Mouse (Mus musculus): ENCODE results near the gene Gp1bb.

Gp1bb gene

DNA sequence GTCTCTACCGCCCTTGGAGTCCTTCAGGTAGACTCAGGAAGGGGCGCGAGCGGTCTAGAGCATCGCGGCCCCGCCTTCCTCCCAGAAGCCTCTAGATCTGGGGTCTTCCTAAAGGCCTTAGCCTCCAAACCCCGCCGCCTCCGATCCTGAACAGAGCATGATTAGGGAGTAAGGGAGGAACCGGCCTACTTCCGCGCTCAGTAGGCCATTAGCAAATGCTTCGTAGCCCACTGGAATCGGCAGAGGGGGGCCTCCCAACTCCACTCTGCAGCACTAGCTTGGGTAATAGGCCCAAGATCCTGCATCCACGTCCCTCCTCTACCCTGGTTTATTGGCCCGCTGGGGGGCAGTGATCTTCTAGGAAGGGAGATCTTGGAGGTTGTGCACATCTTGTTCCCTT lies at the start of gene Gp1bb:
Gene Gp1bb (minus strand): TSS at position 385 of the 400 bp plus-strand sequence.
- no peak for DNase-seq (ENCODE audit: low read depth, low spot score)

GRCm38 (mm10) chr16:18669914-18670313 lies 47.7 kb upstream of the Gp1bb start:
- no peak for DNase-seq (ENCODE audit: low read depth, low spot score)

GRCm38 (mm10) chr16:18658597-18658996 lies 36.4 kb upstream of the Gp1bb start:
- DNase-seq (ENCODE audit: low read depth, low spot score) = no peak

DNA sequence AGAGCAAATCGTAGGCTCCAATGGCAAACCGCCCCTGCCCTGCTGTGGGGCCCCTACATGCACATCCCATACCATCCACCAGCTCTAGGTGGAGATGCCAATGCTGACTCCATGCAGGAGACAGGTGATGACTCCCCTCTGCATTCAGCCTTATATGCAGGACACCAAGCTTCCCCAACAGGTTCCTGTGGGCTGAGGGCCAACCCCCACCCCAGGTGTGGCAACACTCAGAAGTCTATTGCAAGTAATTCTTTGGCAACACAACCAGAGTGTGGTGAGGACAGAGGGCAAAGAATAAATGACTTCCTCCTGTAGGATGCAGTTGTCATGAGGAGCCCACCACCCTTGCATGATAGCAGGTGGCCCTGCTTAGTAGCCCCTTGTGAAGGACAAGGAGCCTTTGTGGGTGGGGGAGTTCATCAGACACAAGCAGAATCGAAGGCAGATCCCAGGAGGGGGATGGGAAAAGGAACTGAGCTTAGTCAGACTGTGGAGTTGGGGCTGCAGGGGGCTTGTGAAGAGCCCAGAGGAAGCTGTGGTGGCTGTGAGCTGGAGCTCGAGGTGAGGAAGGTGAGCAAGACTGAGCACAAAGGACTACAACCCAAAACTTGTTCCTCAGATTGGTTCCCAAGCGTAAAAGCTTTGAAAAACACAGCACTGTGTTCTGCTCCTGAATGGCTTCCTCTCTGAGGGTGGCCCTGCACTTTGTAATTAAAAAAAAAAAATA lies 33.3 kb upstream of the Gp1bb start:
- no peak for DNase-seq (ENCODE audit: low read depth, low spot score)

DNA sequence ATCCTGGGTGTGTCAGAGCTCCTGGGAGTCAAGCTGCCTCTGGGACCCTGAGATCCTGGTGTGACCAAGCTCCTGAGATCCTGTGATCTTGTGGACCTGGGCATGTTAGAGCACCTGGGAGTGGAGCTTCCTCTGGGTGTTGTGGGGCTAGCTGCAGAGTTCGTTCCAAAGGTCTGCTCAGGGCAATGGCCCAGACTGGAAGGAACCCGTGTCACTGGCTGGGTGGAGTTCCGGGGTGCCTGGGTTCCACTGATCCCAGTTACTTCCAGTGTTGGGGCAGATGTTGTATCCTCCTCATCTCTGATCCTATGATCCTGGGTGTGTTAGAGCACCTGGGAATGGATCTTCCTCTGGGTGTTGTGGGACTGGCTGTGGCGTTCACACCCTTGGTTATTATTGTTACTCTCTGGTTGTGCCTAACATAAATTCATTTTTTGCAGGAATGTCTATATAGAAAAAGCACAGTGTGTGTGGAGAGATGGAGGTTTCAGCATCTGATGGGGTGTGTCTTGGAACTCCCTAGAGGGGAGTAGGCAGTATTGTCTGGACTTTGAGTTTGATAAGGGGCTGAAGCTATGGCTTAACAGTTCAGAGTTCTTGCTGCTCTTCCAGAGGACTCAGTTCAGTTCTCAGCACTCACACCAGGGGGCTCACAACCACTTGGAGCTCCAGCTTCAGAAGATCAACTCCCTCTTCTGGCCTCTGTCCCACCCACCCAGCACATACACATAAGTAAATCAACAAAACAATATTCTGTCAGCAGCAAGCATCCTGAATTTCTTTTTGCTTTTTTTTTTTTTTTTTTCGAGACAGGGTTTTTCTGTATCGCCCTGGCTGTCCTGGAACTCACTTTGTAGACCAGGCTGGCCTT lies 31.3 kb upstream of the Gp1bb start:
- no peak for DNase-seq (ENCODE audit: low read depth, low spot score)

DNA sequence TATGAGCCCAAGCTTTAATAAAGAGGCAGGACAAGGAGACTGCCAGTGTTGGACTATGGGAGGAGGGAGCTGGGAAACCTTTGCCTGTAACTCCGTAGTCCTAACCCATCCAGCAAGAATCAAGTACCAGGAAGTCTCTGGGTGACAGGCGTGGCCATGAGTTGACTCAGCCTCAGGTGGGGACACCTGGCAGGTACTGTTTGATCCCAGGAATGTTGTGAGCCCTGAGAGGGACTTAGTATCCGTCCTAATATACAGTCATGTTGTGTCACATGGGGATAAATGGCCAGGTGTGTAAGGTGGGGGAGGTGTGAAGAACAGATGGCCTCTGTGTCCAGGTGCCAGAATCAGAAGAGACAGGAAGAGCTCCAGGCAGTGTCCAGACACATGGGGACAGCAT lies 26.9 kb upstream of the Gp1bb start:
- DNase-seq (ENCODE audit: low read depth, low spot score) = no peak

- DNase-seq (ENCODE audit: low read depth, low spot score) = no peak
Measured at GRCm38 (mm10) chr16:18645329-18645728, 23.1 kb upstream of the Gp1bb start.

DNA sequence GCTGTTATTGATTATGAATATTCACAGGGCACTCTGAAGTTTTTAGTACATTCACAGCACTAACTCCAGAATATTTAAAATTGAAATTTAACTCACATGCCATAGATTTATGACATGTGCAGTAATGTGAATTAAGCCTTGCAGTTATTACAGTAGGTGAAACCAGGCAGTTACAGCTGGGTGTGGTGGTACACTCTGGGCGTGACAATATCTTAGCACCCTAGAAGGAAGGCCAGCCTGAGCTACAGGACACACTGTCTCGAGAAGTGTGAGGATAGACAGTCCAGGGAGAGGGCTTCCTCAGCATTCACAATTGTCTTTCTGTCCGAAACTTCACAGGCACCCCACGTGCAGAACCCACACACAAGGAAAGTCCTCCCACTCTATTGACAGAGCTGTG lies 22.3 kb upstream of the Gp1bb start:
- no peak for DNase-seq (ENCODE audit: low read depth, low spot score)

- DNase-seq (ENCODE audit: low read depth, low spot score) = no peak
Measured at GRCm38 (mm10) chr16:18643406-18643998, 21.3 kb upstream of the Gp1bb start.

DNA sequence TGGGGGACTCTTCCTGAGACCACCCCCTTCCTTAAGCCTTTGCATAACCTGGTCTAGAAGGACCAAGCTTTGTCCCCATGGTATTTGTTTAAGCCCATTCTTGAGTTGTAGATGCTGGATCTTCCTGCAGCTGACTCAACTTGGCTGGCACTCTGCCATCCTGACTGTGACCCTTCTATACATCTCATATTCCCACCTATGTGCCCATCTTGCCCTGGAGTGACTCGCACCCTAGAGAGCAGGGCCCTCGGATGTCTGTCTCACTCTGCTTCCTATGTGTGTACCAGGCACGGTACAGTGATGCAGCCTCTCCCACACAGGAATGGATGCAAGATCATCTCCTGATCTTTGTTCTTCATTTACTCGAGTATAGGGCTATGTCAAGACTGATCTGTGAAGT lies 20.7 kb upstream of the Gp1bb start:
- DNase-seq (ENCODE audit: low read depth, low spot score) = no peak

GRCm38 (mm10) chr16:18642291-18642690 lies 20.1 kb upstream of the Gp1bb start:
- no peak for DNase-seq (ENCODE audit: low read depth, low spot score)

- no peak for DNase-seq (ENCODE audit: low read depth, low spot score)
Measured at GRCm38 (mm10) chr16:18639382-18639929, 17.3 kb upstream of the Gp1bb start.

DNA sequence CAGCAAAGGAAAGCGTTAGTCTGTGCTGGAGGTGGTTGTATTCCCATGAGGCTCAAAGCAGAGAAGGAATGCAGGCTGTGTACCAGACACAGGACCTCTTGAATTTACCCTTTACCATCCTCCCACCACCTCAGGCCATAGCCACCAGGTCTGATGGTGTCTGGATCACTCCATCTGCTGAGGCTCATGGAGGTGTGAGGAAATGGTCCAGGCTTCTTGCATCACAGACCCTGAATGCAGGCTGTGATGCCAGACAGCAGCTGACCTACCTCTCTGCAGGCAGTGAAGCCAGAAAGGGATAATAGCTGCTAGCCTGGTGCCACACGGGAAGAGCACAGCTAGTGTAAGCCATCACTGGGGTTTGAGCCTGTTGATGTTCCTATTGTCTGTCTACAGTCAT lies 16.2 kb upstream of the Gp1bb start:
- DNase-seq (ENCODE audit: low read depth, low spot score) = no peak

DNA sequence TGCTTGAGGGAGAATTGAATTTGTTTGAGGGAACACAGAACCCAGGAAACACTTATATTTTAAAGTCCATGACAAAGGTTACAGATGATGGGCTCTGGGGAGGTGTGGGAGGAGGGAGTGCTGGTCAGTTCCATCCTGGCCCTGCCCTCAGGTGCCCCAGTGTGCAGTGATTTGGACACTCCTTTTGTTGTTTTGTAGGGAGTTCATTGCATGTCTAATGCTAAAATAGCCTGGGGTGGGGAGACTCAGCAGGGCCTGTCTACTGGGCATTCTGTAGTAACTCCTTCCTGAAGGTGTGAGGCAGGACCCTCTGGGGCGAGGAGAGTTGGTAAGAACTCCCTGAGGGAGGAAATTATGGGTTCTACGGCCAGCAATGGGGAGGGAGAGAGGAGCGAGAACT lies 14.6 kb upstream of the Gp1bb start:
- DNase-seq (ENCODE audit: low read depth, low spot score) = no peak

GRCm38 (mm10) chr16:18636401-18636800 lies 14.2 kb upstream of the Gp1bb start:
- no peak for DNase-seq (ENCODE audit: low read depth, low spot score)

GRCm38 (mm10) chr16:18633333-18633732 lies 11.1 kb upstream of the Gp1bb start:
- no peak for DNase-seq (ENCODE audit: low read depth, low spot score)

GRCm38 (mm10) chr16:18632816-18633215 lies 10.6 kb upstream of the Gp1bb start:
- DNase-seq (ENCODE audit: low read depth, low spot score) = no peak

DNA sequence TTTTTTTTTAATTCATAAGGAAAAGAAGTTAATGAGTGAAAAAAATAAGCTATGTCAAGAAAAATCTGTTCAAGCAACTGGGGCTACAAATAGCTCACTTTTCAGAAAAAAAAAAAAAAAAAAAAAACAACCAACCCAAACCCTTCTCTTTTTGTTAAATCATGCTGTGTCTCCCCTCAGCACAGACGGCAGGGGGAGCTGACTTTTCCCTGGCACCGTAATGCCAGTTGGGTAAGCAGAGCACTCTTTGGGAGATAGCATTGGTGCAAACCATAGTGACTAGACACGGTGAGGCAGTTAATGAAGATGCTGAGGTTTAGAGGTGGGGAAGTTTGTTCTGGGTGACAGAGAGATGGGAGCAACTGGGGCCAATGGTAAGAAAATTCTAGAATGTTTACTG lies 9.9 kb upstream of the Gp1bb start:
- DNase-seq (ENCODE audit: low read depth, low spot score) = no peak

DNA sequence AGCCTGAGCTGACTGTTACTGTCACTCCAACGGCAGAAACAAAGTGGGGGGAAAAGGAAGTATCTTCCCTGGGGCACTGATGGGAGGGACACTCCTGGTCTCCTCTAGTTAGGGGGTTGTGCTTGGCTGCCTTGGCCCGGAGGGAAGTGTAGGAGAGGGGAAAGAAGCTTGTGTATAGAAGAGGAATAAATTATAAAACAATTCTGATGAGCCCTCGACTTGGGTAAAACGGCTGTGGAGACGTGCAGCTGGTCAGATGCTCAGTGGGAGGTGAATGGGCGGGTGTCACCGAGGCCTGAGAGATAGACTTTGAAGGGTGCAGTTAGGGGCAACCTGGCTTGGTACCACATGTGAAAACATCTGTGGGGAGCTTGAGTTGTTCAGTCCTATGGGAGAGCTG lies 8.9 kb upstream of the Gp1bb start:
- DNase-seq (ENCODE audit: low read depth, low spot score) = no peak

GRCm38 (mm10) chr16:18630291-18630690 lies 8.1 kb upstream of the Gp1bb start:
- DNase-seq (ENCODE audit: low read depth, low spot score) = no peak

GRCm38 (mm10) chr16:18629390-18630231 lies 7.4 kb upstream of the Gp1bb start, which contains the start of gene Sept5:
Gene Sept5 (minus strand): TSS chr16:18629954.
- DNase-seq (ENCODE audit: low read depth, low spot score) = no peak

Data from retina, adult 2 months (tissue).